Mouse (Mus musculus) hindbrain, embryonic 13.5 days (tissue): ENCODE data around the gene Ppp3ca. TPM values are rescaled to one million over a fixed set of nuclear protein-coding genes. Genes with fewer than 3 reads are reported as not detected.
A peak's percentile ranks its signal among the peaks of the same experiment; 100 is the strongest.

Experiments
- ATAC-seq: fragments of 200-750 bp; cut with Nextera tagmentation; 2 replicates; pipeline ENCODE4 v1.8.0; 2017; ENCODE audit warnings: moderate TSS enrichment; ENCODE audit not compliant: low FRiP score
- H3K27ac ChIP-seq: fragments of 300-500 bp; sonication (generic); 2 replicates; pipeline ENCODE4 v1.5.1; 2015; ENCODE audit warnings: inconsistent platforms, mild to moderate bottlenecking, moderate library complexity
- H3K27me3 ChIP-seq: fragments of 300-500 bp; sonication (generic); 2 replicates; pipeline ENCODE4 v1.6.1; 2015; ENCODE audit warnings: mild to moderate bottlenecking, inconsistent platforms
- H3K36me3 ChIP-seq: fragments of 300-500 bp; sonication (generic); 2 replicates; pipeline ENCODE4 v1.6.1; 2015; ENCODE audit warnings: mild to moderate bottlenecking, inconsistent platforms
- H3K4me1 ChIP-seq: fragments of 300-500 bp; sonication (generic); replicated peaks from 2 replicates; pipeline ENCODE4 v1.6.1; 2015; ENCODE audit warnings: inconsistent platforms
- H3K4me2 ChIP-seq: fragments of 300-500 bp; sonication (generic); 2 replicates; pipeline ENCODE4 v1.6.1; 2015; ENCODE audit warnings: inconsistent platforms, mild to moderate bottlenecking, moderate library complexity
- H3K4me3 ChIP-seq: fragments of 300-500 bp; sonication (generic); 2 replicates; pipeline ENCODE4 v1.5.1; 2015; ENCODE audit warnings: mild to moderate bottlenecking, inconsistent platforms
- H3K9ac ChIP-seq: fragments of 300-500 bp; sonication (generic); 2 replicates; pipeline ENCODE4 v1.6.1; 2015; ENCODE audit warnings: mild to moderate bottlenecking, inconsistent platforms
- H3K9me3 ChIP-seq: fragments of 300-500 bp; sonication (generic); 2 replicates; pipeline ENCODE4 v1.6.1; 2016; ENCODE audit warnings: inconsistent platforms
- WGBS: fragments of 180-500 bp; shearing (Covaris S2); methylation state at CpG from one replicate; pipeline ENCODE4 v1.1.7; 2015; 5-methylcytosine and 5-hydroxymethylcytosine counted together
- polyA plus RNA-seq: library from polyadenylated mRNA; unstranded; fragments of >200 nt; fragmentation: Nextera tagmentation; extraction: Ambion mirVana; gene quantifications from 2 replicates; pipeline ENCODE4 v1.2.1, GENCODE M21; 2015

The Ppp3ca gene
- polyA plus RNA-seq, 1 experiment from 2014 or later, result 134 TPM

DNA sequence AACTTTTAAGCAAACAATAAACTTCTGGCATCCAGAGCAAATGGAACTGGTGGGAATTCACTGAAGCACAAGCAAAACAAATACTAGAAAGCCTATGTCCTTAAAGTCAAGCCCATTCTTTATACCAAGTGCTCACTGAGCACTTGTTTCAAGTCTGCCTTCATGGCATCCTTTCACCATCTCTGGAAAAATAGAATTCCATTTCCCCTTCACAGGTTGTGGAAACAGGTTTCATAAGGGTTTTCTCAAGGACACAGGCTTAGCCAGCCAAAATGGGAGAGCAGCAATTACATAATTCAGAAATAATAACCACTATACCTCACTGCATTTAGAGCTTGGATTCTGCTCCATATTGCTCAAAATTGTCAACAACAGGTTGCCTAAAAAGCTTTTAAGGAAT is 112.1 kb downstream of the Ppp3ca start:
- no peaks in the 10 kb centered on the region for H3K36me3 ChIP-seq
- H3K9ac ChIP-seq, result no peak overlapping the region
- no peak overlapping the region for H3K4me3 ChIP-seq
- H3K9me3 ChIP-seq, result no peaks in the 10 kb centered on the region
- no peaks in the 10 kb centered on the region for H3K27me3 ChIP-seq
- ATAC-seq, result no peak
- no peak overlapping the region for H3K27ac ChIP-seq
- peaks cover 10% of the 10 kb centered on the region for H3K4me1 ChIP-seq
- no peak overlapping the region for H3K4me2 ChIP-seq

DNA sequence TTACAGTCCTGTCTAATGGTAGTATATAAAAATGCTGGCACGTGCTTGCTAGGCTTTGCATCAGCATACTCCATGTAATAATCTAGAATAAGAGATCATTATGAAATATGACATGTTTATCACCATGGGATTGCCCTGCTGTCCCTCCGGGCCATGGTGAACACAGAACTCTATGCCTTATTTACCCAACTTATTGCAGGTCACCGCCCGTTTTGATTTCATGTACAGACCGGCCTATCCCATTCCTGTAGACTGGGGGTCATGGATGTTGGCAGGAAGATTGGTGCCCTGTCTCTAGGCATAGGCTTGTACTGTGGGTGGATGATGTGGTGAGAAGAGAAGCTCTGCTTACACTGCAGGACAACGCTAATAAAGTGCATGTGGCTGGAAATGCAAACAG is 115.8 kb downstream of the Ppp3ca start:
- Histone ChIP-seq H3K36me3 (no peaks in the 10 kb centered on the region), H3K27me3 (no peaks in the 10 kb centered on the region), H3K4me3 (no peak overlapping the region), H3K27ac (no peak overlapping the region), H3K9me3 (no peaks in the 10 kb centered on the region), H3K9ac (no peak overlapping the region), H3K4me1 (peaks cover 14% of the 10 kb centered on the region), H3K4me2 (no peak overlapping the region)
- ATAC-seq, result no peak
- WGBS, result 93% methylated on average over 6 of the region's 6 CpGs

DNA sequence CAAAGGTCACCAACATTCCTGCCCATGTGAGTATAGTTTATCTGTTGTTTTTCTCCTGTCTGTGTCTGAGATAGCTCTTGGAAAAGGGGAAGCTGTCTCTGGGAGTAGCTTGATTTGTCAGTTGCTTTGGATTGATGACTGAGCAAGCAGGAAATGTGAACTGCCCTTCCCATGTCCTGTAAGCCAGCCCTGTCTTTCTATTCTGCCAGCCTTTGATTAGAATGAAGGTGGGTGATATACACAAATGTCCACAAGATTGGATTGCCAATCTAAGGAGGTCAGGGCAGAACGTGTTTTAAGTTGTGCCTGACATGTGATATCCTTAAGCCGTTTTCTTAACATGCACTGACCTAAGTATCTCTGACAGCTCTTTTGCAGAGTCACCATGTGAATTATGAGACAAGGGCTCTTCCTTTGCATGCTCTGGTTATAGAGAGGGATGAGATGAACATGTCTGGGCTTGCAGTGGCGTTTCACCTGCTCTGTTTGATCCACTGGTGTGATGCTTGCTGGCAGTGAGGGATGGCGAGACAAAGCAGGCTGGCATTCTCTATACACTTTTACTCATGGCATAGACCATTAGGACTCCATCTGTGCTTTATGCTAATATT is 120.4 kb downstream of the Ppp3ca start:
- H3K27ac ChIP-seq, result peak overlapping the region; percentile 66
- H3K4me3 ChIP-seq, result no peak overlapping the region
- H3K9ac ChIP-seq, result 0 out of 2 replicates have a peak overlapping the region, but pooled peaks have one; percentile 25
- peaks cover 20% of the 10 kb centered on the region for H3K4me1 ChIP-seq
- H3K4me2 ChIP-seq, result no peak overlapping the region
- H3K27me3 ChIP-seq, result no peaks in the 10 kb centered on the region
- H3K36me3 ChIP-seq, result no peaks in the 10 kb centered on the region
- no peaks in the 10 kb centered on the region for H3K9me3 ChIP-seq
- WGBS, result 55% methylated on average over 4 of the region's 4 CpGs
- ATAC-seq, result 0 out of 2 replicates have a peak, but pooled peaks have one; percentile 33

DNA sequence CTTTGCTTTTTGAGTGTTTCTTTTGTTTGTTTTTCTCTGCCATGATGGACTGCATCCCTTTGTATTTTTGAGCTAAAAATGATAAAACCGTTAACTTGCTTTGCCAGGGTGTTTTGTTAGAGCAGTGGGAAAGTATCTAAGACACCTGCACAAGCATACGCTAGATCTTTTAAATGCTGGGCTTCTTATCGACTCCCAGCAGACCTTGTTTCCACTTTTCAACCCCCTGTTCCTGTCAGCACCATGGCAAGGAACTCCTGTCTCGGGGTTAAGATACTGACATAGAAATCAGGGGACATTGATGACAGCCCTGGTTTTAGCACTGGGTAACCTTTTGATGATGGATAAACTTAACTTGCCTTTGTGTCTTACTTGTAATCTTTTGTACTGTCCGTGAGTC is 121.5 kb downstream of the Ppp3ca start:
- 93% methylated on average over 5 of the region's 5 CpGs for WGBS
- Histone ChIP-seq H3K27me3 (no peaks in the 10 kb centered on the region), H3K4me3 (no peak overlapping the region), H3K27ac (no peak overlapping the region), H3K4me1 (peaks cover 17% of the 10 kb centered on the region), H3K9me3 (no peaks in the 10 kb centered on the region), H3K4me2 (no peak overlapping the region), H3K36me3 (no peaks in the 10 kb centered on the region), H3K9ac (no peak overlapping the region)
- no peak for ATAC-seq

DNA sequence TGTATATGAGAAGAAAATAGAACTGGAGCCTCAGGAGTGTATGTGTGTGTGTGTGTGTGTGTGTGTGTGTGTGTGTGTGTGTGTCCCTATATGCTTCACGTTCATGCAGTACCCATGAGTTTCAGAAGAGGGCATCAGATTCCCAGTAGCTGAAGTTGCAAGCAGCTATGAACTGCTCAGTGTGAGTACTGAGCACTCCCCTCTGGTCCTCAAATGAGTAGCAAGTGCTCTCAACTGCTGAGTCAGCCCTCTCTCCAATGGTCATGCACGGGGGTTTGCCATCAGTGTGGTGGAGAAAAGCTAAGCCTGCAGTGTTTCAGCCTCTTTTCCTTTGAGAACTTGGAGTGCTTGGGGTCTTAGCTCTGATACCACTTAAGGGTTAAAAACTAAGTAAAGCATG is 122.0 kb downstream of the Ppp3ca start:
- Histone ChIP-seq H3K27ac (no peak overlapping the region), H3K9me3 (no peaks in the 10 kb centered on the region), H3K4me2 (no peak overlapping the region), H3K27me3 (no peaks in the 10 kb centered on the region), H3K4me3 (no peak overlapping the region), H3K9ac (no peak overlapping the region), H3K36me3 (no peaks in the 10 kb centered on the region), H3K4me1 (peaks cover 19% of the 10 kb centered on the region)
- 0 out of 2 replicates have a peak, but pooled peaks have one; percentile 30 for ATAC-seq
- WGBS, result 94% methylated on average over 2 of the region's 2 CpGs

DNA sequence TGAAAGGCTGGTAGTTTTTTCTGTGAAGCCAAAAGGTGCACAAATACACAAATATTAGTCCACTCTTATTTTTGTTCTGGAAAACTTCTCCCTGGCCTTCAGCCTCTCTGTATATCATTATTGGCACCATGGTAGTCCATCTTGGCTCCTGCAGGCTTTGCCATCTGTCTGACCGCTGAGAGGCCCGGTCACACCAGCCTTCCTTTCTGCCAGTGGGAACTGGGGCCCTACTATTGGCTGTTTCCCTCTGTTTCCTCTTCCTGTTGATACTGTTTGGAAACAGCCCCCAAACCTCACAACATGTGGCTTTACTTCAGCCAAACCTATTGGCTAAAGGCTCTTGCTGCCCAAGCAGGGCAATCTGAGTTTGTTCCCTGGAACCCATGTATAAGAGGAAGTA is 123.5 kb downstream of the Ppp3ca start:
- Histone ChIP-seq H3K36me3 (peaks cover 6% of the 10 kb centered on the region), H3K4me3 (no peak overlapping the region), H3K9me3 (no peaks in the 10 kb centered on the region), H3K9ac (no peak overlapping the region), H3K4me1 (peaks cover 20% of the 10 kb centered on the region), H3K27ac (no peak overlapping the region), H3K4me2 (no peak overlapping the region), H3K27me3 (no peaks in the 10 kb centered on the region)
- no peak for ATAC-seq
- WGBS, result 94% methylated on average over 2 of the region's 2 CpGs

DNA sequence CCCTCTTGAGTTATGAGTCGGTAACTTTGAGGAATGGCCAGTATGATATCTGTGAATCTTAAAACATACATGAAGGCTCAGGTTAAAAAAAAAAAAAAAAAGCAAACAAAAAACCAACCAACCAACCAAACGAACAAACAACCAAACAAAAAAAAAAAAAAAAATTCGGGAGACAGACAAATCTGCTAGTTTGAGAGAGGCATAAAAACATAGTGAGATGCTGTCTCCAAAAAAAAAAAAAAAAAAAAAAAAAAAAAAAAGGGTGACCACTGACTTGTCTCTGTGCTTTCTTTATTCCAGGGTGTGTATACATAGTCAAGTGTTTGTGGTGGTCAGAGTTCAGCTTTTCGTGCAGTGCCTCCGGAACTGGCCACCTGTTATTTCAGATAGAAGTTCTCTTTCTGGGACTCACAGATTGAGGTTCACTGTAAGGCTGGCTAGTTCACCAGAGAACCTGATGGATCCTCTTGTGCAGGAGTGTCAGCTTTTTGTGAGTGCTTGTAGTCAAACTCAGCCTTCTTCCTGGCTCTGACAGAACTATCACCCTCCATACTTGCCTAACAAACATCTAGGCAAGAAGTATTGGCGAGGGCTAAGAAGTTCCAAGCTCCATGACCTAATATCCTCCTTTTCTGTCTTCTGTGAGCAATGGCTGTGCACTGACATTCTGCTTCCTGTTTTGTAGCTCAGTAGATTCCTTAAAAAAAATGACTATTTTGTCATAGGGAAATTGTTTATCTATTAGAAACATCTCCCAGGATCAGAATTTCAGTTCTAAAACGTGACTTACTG is 124.7 kb downstream of the Ppp3ca start:
- no peak overlapping the region for H3K4me2 ChIP-seq
- H3K9me3 ChIP-seq, result no peaks in the 10 kb centered on the region
- H3K27me3 ChIP-seq, result no peaks in the 10 kb centered on the region
- WGBS, result 91% methylated on average over 7 of the region's 7 CpGs
- H3K27ac ChIP-seq, result no peak overlapping the region
- peaks cover 17% of the 10 kb centered on the region for H3K4me1 ChIP-seq
- H3K36me3 ChIP-seq, result peaks cover 9% of the 10 kb centered on the region
- no peak overlapping the region for H3K9ac ChIP-seq
- H3K4me3 ChIP-seq, result no peak overlapping the region
- ATAC-seq, result no peak

DNA sequence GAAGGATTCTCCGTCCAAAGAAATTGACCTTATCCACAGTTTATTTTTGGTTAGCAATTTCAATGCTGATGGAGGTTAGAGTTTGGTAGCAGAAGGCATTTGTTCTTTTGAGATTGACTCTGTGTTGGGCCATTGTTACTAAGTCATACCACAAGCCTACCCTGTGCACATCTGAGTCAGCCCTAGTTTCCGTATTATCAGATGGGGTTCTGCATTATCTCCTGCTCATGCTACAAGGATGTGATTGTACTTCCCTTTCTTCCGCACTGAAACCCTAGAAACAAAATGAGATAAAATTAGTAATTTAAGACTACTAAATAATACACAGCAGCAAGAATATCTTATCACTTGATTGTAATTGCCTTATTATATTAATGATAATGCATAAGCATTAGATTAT is 129.0 kb downstream of the Ppp3ca start:
- H3K4me2 ChIP-seq, result no peak overlapping the region
- peaks cover 9% of the 10 kb centered on the region for H3K36me3 ChIP-seq
- ATAC-seq, result no peak
- H3K9ac ChIP-seq, result no peak overlapping the region
- H3K27ac ChIP-seq, result no peak overlapping the region
- no peaks in the 10 kb centered on the region for H3K9me3 ChIP-seq
- H3K4me3 ChIP-seq, result no peak overlapping the region
- no peaks in the 10 kb centered on the region for H3K27me3 ChIP-seq
- WGBS, result 93% methylated on average over 3 of the region's 3 CpGs
- 0 out of 2 replicates have a peak, but pooled peaks cover 5% of the 10 kb centered on the region for H3K4me1 ChIP-seq

DNA sequence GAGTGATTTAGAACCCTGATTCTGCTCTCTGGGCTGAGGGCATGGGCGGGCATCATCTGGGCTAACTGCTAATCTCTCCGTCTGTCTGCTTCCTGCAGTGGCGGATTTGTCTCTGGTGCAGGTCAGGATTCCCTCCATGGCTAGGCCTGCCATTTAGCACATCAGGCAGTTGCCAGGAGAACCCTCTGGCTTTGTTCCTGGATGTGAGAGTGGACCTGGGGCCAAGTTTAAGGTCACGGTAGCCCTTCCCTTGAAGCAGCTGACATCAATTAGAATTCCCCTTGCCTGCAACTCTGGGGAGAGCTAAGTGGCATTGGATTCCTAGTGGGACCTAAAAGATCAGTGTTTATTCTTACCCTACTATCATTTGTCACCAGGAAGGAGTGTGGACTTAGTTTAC is 132.7 kb downstream of the Ppp3ca start:
- ATAC-seq, result no peak
- 82% methylated on average over 4 of the region's 4 CpGs for WGBS
- no peak overlapping the region for H3K27ac ChIP-seq

DNA sequence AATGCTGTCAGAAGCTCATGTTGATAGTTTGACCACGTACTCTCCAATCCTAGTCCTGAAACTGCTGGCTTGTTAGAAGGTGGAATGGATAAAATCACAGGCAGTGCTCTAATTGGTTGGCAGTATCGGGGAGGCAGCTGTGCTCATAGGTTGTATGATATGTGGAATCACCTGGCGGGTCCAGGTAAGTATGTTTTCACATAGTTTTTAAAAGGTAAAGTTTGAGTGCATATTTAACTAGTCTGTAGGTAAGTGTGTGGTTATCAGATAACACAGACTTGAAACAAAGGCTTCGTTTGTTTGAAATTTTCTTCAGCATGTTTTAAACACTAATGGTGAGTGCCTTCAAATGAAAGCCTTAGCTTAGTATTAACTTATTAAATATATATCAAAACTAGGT is 136.0 kb downstream of the Ppp3ca start:
- Histone ChIP-seq H3K9me3 (no peaks in the 10 kb centered on the region), H3K4me2 (no peak overlapping the region), H3K27ac (no peak overlapping the region), H3K4me3 (no peak overlapping the region), H3K27me3 (no peaks in the 10 kb centered on the region), H3K9ac (no peak overlapping the region), H3K4me1 (no peaks in the 10 kb centered on the region), H3K36me3 (no peaks in the 10 kb centered on the region)
- no peak for ATAC-seq
- 96% methylated on average over 4 of the region's 4 CpGs for WGBS

More for the DNA sequence above, 132.7 kb downstream of the Ppp3ca start:
- H3K4me3 ChIP-seq, result no peak overlapping the region
- no peaks in the 10 kb centered on the region for H3K4me1 ChIP-seq
- H3K4me2 ChIP-seq, result no peak overlapping the region
- no peaks in the 10 kb centered on the region for H3K27me3 ChIP-seq
- no peaks in the 10 kb centered on the region for H3K9me3 ChIP-seq
- H3K9ac ChIP-seq, result no peak overlapping the region
- peaks cover 9% of the 10 kb centered on the region for H3K36me3 ChIP-seq

DNA sequence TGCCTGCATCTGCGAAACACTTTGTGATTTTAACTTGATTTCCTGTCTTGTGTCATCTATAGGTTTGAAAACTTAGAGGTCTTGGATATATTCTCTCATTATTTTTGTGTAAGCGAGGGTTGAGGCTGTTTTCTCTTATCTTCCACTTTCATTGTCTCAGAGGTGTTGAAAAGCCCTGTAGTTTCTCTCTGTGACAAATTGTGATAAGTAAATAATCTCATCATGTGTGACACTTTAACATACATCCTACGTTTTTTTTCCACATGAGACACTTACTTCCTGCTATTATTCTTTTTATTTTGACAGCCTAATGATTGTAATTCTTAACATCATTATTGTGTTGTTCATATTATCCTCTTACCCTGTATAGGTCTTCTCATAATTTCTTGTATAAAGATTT is 140.3 kb downstream of the Ppp3ca start:
- H3K36me3 ChIP-seq, result no peaks in the 10 kb centered on the region
- 0 out of 2 replicates have a peak, but pooled peaks cover 4% of the 10 kb centered on the region for H3K4me1 ChIP-seq
- H3K27ac ChIP-seq, result no peak overlapping the region
- ATAC-seq, result no peak
- no peaks in the 10 kb centered on the region for H3K27me3 ChIP-seq
- 75% methylated on average over 3 of the region's 3 CpGs for WGBS
- H3K9ac ChIP-seq, result no peak overlapping the region
- H3K4me2 ChIP-seq, result no peak overlapping the region
- H3K9me3 ChIP-seq, result no peaks in the 10 kb centered on the region
- H3K4me3 ChIP-seq, result no peak overlapping the region

DNA sequence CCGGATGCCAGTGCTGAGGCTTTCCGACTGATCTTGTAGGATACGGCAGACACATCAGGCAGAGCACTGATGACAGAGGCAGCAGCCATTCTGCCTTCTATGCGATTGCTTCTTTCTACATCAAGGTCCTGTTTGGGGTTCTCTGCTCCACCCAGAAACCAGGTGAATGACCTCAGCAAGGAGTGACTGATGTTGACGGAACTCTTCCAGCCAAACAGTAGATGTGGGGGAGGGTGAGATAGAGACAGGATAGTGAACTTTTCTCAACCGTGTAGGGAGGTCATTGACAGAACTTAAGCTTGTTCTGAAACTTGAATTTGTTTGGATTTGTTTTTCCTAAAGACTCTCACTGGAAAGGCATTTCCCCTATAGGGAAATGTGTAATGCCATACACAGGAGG is 142.2 kb downstream of the Ppp3ca start:
- Histone ChIP-seq H3K4me2 (no peak overlapping the region), H3K4me3 (no peak overlapping the region), H3K9ac (no peak overlapping the region), H3K27me3 (no peaks in the 10 kb centered on the region), H3K9me3 (no peaks in the 10 kb centered on the region), H3K27ac (no peak overlapping the region), H3K4me1 (0 out of 2 replicates have a peak, but pooled peaks cover 4% of the 10 kb centered on the region), H3K36me3 (no peaks in the 10 kb centered on the region)
- WGBS, result 90% methylated on average over 6 of the region's 6 CpGs
- no peak for ATAC-seq

DNA sequence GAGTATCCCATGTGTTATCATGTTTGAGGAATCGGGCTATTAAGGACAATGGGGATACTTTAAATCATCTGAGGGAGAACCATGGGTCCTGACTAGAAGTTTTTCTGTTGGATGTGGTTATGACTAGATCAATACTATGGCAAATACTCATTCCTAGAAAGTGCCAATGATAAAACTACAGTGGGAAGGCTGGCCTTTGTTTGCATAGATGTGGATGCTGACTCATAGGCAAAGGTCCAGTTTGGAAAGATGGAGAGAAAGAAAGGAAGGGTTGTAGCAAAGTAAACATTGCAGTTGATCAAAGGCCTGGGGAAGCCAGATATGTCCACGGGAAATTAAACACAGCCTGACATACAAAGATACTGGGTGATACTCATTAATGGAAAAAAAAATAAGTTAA is 142.9 kb downstream of the Ppp3ca start:
- 89% methylated on average over 2 of the region's 2 CpGs for WGBS
- Histone ChIP-seq H3K36me3 (no peaks in the 10 kb centered on the region), H3K4me2 (no peak overlapping the region), H3K27ac (no peak overlapping the region), H3K9me3 (no peaks in the 10 kb centered on the region), H3K4me1 (0 out of 2 replicates have a peak, but pooled peaks cover 4% of the 10 kb centered on the region), H3K27me3 (no peaks in the 10 kb centered on the region), H3K9ac (no peak overlapping the region), H3K4me3 (no peak overlapping the region)
- ATAC-seq, result no peak
